Mouse (Mus musculus) liver, embryonic 14.5 days (tissue): ENCODE data around the gene Chad. TPM values are rescaled to one million over a fixed set of nuclear protein-coding genes. Genes with fewer than 3 reads are reported as not detected.

ENCODE experiments used
- ATAC-seq: fragments of 200-750 bp; cut with Nextera tagmentation; 2 replicates; pipeline ENCODE4 v1.8.0; 2017; ENCODE audit warnings: moderate number of reproducible peaks, mild to moderate bottlenecking, moderate library complexity; ENCODE audit not compliant: insufficient read depth
- DNase-seq, 3 experiments: peaks; one replicate each; pipeline ENCODE4 v3.0.0-alpha.2; 2012 to 2013; ENCODE audit warnings: low read depth in 3 of 3, low spot score in 3 of 3
- H3K27ac ChIP-seq: fragments of 300-500 bp; sonication (generic); 2 replicates; pipeline ENCODE4 v1.5.1; 2014; ENCODE audit warnings: moderate library complexity, mild to moderate bottlenecking, control low read depth, inconsistent platforms
- H3K27me3 ChIP-seq: fragments of 300-500 bp; sonication (generic); 2 replicates; pipeline ENCODE4 v1.6.1; 2014; ENCODE audit warnings: mild to moderate bottlenecking, low read length, moderate library complexity; ENCODE audit not compliant: control insufficient read depth, insufficient read depth
- H3K36me3 ChIP-seq: fragments of 300-500 bp; sonication (generic); replicated peaks from 2 replicates; pipeline ENCODE4 v1.6.1; 2014; ENCODE audit warnings: low read depth; ENCODE audit not compliant: control insufficient read depth, insufficient read depth
- H3K4me1 ChIP-seq, 2 experiments: fragments of 200-500 bp in 1 of 2; fragments of 300-500 bp in 1 of 2; sonication (generic) in 1 of 2; replicated peaks; 2 replicates each; pipeline ENCODE4 v1.6.1; 2012 to 2014; ENCODE audit warnings: antibody characterized with exemption in 1 of 2, inconsistent platforms in 1 of 2, low read length in 1 of 2; ENCODE audit not compliant: control insufficient read depth in 2 of 2, insufficient read depth in 2 of 2
- H3K4me2 ChIP-seq: fragments of 300-500 bp; sonication (generic); 2 replicates; pipeline ENCODE4 v1.6.1; 2014; ENCODE audit warnings: low read depth, mild to moderate bottlenecking, control low read depth, moderate library complexity
- H3K4me3 ChIP-seq, 2 experiments: fragments of 200-500 bp in 1 of 2; fragments of 300-500 bp in 1 of 2; sonication (generic) in 1 of 2; 2 replicates each; pipeline ENCODE4 v1.5.1; 2012 to 2014; ENCODE audit warnings: low read depth in 2 of 2, low read length in 2 of 2, mild to moderate bottlenecking in 2 of 2, control low read depth in 1 of 2, inconsistent platforms in 1 of 2, moderate library complexity in 1 of 2; ENCODE audit not compliant: insufficient read depth in 1 of 2
- H3K9ac ChIP-seq: fragments of 300-500 bp; sonication (generic); replicated peaks from 2 replicates; pipeline ENCODE4 v1.6.1; 2014; ENCODE audit warnings: mild to moderate bottlenecking, control low read depth, moderate library complexity
- H3K9me3 ChIP-seq: fragments of 300-500 bp; sonication (generic); 2 replicates; pipeline ENCODE4 v1.6.1; 2016; ENCODE audit warnings: low read length, mixed read lengths; ENCODE audit not compliant: control insufficient read depth
- CTCF ChIP-seq: IDR thresholded peaks from 2 replicates; pipeline ENCODE4 v1.5.1; 2016; ENCODE audit warnings: antibody characterized with exemption, low read depth, control low read depth
- EP300 ChIP-seq: IDR thresholded peaks from 2 replicates; pipeline ENCODE4 v1.6.1; 2016; ENCODE audit warnings: antibody characterized with exemption, low read depth
- WGBS: fragments of 180-500 bp; shearing (Covaris S2); extraction: QIAGEN DNeasy Blood & Tissue Kit; methylation state at CpG from one replicate; pipeline ENCODE4 v1.1.7; 2014; ENCODE audit not compliant: insufficient replicate concordance; 5-methylcytosine and 5-hydroxymethylcytosine counted together
- polyA plus RNA-seq, 2 experiments: library from polyadenylated mRNA; depleted of rRNA in 1 of 2; stranded (reverse) in 1 of 2; unstranded in 1 of 2; fragments of >200 nt; fragmentation: Nextera tagmentation in 1 of 2; extraction: Ambion mirVana in 1 of 2; gene quantifications; 2 replicates each; pipeline versions ENCODE4 v1.2.1 to v1.2.3; 2012 to 2014

The Chad gene
- polyA plus RNA-seq, 2 experiments, result 0.03 to 0.09 TPM

GRCm38 (mm10) chr11:94549691-94550441, 15.0 kb upstream of the Chad start:
- ATAC-seq (no peak), DNase-seq (no peak)
- 33% methylated on average over 10 of the region's 10 CpGs for WGBS
- H3K4me1 ChIP-seq, result peaks cover 0 to 4% of the 10 kb centered on the region in 2 experiments; a peak in 2 of 4 replicates
- H3K27ac ChIP-seq, result no peak overlapping the region
- TF ChIP-seq EP300 (no peak), CTCF (no peak)
- H3K9me3 ChIP-seq, result no peaks in the 10 kb centered on the region
- no peaks in the 10 kb centered on the region for H3K36me3 ChIP-seq
- no peak overlapping the region for H3K9ac ChIP-seq
- peak overlapping the region; percentile 79; the same call in 1 of the 2 replicates for H3K4me2 ChIP-seq
- H3K27me3 ChIP-seq, result no peaks in the 10 kb centered on the region
- no peak overlapping the region for H3K4me3 ChIP-seq

GRCm38 (mm10) chr11:94550442-94550744, 14.5 kb upstream of the Chad start:
- Histone ChIP-seq H3K27ac (no peak overlapping the region), H3K27me3 (no peaks in the 10 kb centered on the region), H3K4me2 (no peak overlapping the region), H3K9ac (no peak overlapping the region), H3K36me3 (no peaks in the 10 kb centered on the region), H3K4me3 (no peak overlapping the region), H3K4me1 (peaks cover 0 to 4% of the 10 kb centered on the region in 2 experiments; a peak in 2 of 4 replicates), H3K9me3 (no peaks in the 10 kb centered on the region)
- ATAC-seq, result no peak
- 49% methylated on average over 5 of the region's 5 CpGs for WGBS
- TF ChIP-seq CTCF, result no peak
- no peak for DNase-seq

GRCm38 (mm10) chr11:94558226-94558625, 6.6 kb upstream of the Chad start:
- H3K9ac ChIP-seq, result no peak overlapping the region
- H3K36me3 ChIP-seq, result no peaks in the 10 kb centered on the region
- ATAC-seq (no peak), DNase-seq (no peak)
- no peaks in the 10 kb centered on the region for H3K27me3 ChIP-seq
- H3K4me3 ChIP-seq, result no peak overlapping the region
- TF ChIP-seq EP300 (no peak), CTCF (no peak)
- H3K4me2 ChIP-seq, result no peak overlapping the region
- H3K9me3 ChIP-seq, result no peaks in the 10 kb centered on the region
- H3K27ac ChIP-seq, result no peak overlapping the region
- H3K4me1 ChIP-seq, result no peaks in the 10 kb centered on the region
- 49% methylated on average over 3 of the region's 3 CpGs for WGBS

- Histone ChIP-seq H3K9ac (no peak overlapping the region), H3K4me3 (no peak overlapping the region), H3K4me1 (no peaks in the 10 kb centered on the region), H3K9me3 (no peaks in the 10 kb centered on the region), H3K4me2 (no peak overlapping the region), H3K27ac (no peak overlapping the region), H3K27me3 (peaks cover 12% of the 10 kb centered on the region), H3K36me3 (no peaks in the 10 kb centered on the region)
- no peak for ATAC-seq
- TF ChIP-seq EP300, result no peak
- no peak for TF ChIP-seq CTCF
- WGBS, result 79% methylated on average over 5 of the region's 5 CpGs
- no peak for DNase-seq
Observed at GRCm38 (mm10) chr11:94563383-94563782, 1.5 kb upstream of the Chad start.

- Histone ChIP-seq H3K27ac (no peak overlapping the region), H3K4me2 (peak overlapping the region; percentile 44), H3K4me1 (no peaks in the 10 kb centered on the region), H3K9me3 (no peaks in the 10 kb centered on the region), H3K4me3 (no peak overlapping the region; a peak in 1 of 4 replicates), H3K36me3 (no peaks in the 10 kb centered on the region), H3K9ac (no peak overlapping the region), H3K27me3 (peaks cover 12% of the 10 kb centered on the region)
- no peak for ATAC-seq
- WGBS, result 27% methylated on average over 5 of the region's 5 CpGs
- DNase-seq, result no peak
- TF ChIP-seq EP300 (no peak), CTCF (no peak)
Observed at GRCm38 (mm10) chr11:94563821-94564220, 1.0 kb upstream of the Chad start.
